Mouse (Mus musculus): ENCODE results near the gene Usp48. TPM values are rescaled to one million over a fixed set of nuclear protein-coding genes. Genes with fewer than 3 reads are reported as not detected.

Usp48 gene
- polyA plus RNA-seq, 1 experiment from 2014 or later = 70.3 TPM

DNA sequence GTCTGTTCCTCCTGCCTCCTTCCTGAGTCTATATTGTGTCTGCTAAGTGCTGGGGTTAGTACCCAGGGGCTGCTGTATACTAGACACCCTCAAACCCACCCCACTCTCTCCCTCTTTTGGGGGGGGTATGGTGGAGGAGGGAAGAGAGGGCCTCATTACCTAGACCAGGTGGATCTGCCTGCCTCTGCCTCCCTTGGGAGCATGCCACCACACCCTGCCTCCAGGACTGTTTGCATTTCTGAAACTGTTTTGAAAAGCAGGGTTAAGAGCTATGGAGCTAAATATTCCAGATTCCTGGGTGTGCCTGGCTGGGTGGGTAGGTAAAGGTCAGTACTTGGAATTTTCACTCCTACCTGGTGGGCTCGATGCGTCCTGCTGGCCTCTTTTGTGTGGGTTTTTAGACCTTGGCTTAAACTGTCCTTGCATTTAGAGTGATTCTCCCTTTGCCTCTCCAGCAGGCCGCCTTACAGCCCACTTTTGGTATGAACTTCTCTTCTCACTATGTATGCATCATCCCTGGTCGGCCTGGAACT, 3.6 kb downstream of the Usp48 start:
- DNase-seq (ENCODE audit: low spot score) (no peak), ATAC-seq (replicated peaks; ENCODE audit: low FRiP score) (no peak)
- Histone ChIP-seq H3K9me3 (ENCODE audit: control insufficient read depth, low read length) (no peaks in the 10 kb centered on the region), H3K36me3 (ENCODE audit: control insufficient read depth, insufficient read depth, low read length) (no peaks in the 10 kb centered on the region; the same call in 1 of the 2 replicates), H3K9ac (ENCODE audit: low read depth, low read length) (no peak overlapping the region), H3K4me2 (no peak overlapping the region), H3K4me3 (ENCODE audit: low read depth, low read length) (no peak overlapping the region), H3K27me3 (replicated peaks; ENCODE audit: control insufficient read depth, insufficient read depth, low read length) (no peaks in the 10 kb centered on the region), H3K4me1 (replicated peaks; ENCODE audit: control insufficient read depth, insufficient read depth, low read length) (peaks cover 55% of the 10 kb centered on the region), H3K27ac (ENCODE audit: low read depth, low read length) (no peak overlapping the region)
- 88% methylated on average over 4 of the region's 4 CpGs for WGBS

DNA sequence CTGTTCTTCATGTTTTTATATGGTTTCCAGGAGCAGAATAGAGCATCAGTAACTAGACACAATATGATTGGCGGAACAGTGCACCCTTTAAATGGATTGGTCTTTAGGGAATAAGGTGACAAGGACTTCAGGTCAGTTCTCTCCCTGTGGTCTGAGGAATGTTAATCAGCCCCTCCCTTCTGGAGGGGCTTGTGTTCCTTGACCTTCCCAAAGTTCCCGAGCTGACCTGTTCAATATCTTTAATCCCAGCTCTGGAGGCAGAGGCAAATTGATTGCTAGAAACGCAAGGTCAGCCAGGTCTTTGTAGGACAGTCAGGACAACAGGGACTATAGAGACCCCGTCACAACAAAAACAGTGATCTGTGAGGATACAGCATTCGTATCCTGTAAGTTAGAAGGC, 5.0 kb downstream of the Usp48 start:
- Histone ChIP-seq H3K27me3 (replicated peaks; ENCODE audit: control insufficient read depth, insufficient read depth, low read length) (no peaks in the 10 kb centered on the region), H3K9ac (ENCODE audit: low read depth, low read length) (no peak overlapping the region), H3K9me3 (ENCODE audit: control insufficient read depth, low read length) (no peaks in the 10 kb centered on the region), H3K4me3 (ENCODE audit: low read depth, low read length) (no peak overlapping the region), H3K4me2 (peak overlapping the region; percentile 44), H3K4me1 (replicated peaks; ENCODE audit: control insufficient read depth, insufficient read depth, low read length) (peaks cover 64% of the 10 kb centered on the region), H3K36me3 (ENCODE audit: control insufficient read depth, insufficient read depth, low read length) (no peaks in the 10 kb centered on the region; the same call in 1 of the 2 replicates), H3K27ac (ENCODE audit: low read depth, low read length) (no peak overlapping the region)
- DNase-seq (ENCODE audit: low spot score) (no peak), ATAC-seq (replicated peaks; ENCODE audit: low FRiP score) (no peak)
- WGBS = 82% methylated on average over 5 of the region's 5 CpGs

DNA sequence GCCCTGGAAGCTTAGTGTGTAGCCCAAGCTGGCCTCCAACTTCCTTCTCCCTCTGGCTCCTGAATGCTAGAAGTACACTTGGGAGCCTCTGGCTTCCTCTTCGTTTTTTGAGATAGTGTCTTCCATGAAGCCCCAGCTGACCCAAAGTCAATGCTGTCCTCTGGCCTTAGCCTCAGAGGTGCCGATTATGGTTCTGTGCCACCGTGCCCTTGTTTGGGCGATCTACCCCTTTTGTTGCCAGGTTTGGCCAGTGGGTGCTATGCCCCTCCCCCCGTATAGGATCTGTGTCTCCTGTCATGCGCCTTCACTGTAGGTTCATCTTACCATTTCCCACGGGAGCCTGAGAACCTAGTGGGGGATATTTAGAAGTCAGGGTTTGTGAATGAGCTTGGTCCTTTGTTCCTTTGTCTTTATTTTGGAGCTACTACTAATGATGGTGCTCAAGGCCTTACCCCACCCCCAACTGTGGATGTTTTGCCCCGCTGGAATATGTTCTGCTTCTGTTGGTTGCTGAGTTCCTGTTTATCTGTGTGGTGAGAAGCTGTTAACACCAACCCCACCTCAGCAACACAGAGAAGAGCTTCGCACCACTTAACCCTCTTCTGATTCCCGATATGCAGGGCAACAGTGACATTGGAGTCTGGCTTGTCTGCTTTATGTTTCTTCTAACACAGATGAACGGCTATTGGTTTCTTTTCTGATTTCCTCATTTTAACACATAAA, 10.1 kb downstream of the Usp48 start:
- H3K9ac ChIP-seq (ENCODE audit: low read depth, low read length) = no peak overlapping the region
- H3K4me3 ChIP-seq (ENCODE audit: low read depth, low read length) = no peak overlapping the region
- no peaks in the 10 kb centered on the region for H3K27me3 ChIP-seq (replicated peaks; ENCODE audit: control insufficient read depth, insufficient read depth, low read length)
- H3K9me3 ChIP-seq (ENCODE audit: control insufficient read depth, low read length) = no peaks in the 10 kb centered on the region
- H3K4me2 ChIP-seq = peak overlapping the region; percentile 45
- 56% methylated on average over 11 of the region's 11 CpGs for WGBS
- H3K4me1 ChIP-seq (replicated peaks; ENCODE audit: control insufficient read depth, insufficient read depth, low read length) = peaks cover 34% of the 10 kb centered on the region
- DNase-seq (ENCODE audit: low spot score) (no peak), ATAC-seq (replicated peaks; ENCODE audit: low FRiP score) (peak; percentile 57; the same call in 1 of the 2 replicates)
- H3K27ac ChIP-seq (ENCODE audit: low read depth, low read length) = peak overlapping the region; percentile 68
- peaks cover 22% of the 10 kb centered on the region for H3K36me3 ChIP-seq (ENCODE audit: control insufficient read depth, insufficient read depth, low read length)

DNA sequence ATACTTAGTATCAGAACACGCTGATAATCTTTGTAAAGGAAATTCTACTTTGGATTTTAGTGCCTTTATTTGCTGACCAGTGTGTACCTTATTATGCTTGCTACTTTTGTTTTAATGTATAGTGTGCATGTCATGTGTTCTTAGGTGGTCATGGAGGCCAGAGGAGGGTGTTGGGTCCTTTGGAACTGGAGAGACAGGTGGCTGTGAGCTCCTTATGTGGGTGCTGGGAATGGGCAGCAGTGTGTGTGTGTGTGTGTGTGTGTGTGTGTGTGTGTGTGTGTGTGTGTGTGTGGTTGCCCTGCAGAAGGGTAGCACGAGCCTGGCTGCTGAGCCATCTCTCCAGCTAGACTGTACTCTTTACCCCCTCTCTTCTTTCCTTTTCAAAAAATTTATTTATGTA, 13.5 kb downstream of the Usp48 start:
- WGBS = 94% methylated on average over 2 of the region's 2 CpGs
- Histone ChIP-seq H3K9ac (ENCODE audit: low read depth, low read length) (no peak overlapping the region), H3K4me2 (no peak overlapping the region), H3K4me3 (ENCODE audit: low read depth, low read length) (no peak overlapping the region), H3K36me3 (ENCODE audit: control insufficient read depth, insufficient read depth, low read length) (peaks cover 44% of the 10 kb centered on the region), H3K9me3 (ENCODE audit: control insufficient read depth, low read length) (no peaks in the 10 kb centered on the region), H3K4me1 (replicated peaks; ENCODE audit: control insufficient read depth, insufficient read depth, low read length) (peaks cover 16% of the 10 kb centered on the region), H3K27me3 (replicated peaks; ENCODE audit: control insufficient read depth, insufficient read depth, low read length) (no peaks in the 10 kb centered on the region), H3K27ac (ENCODE audit: low read depth, low read length) (no peak overlapping the region)
- ATAC-seq (replicated peaks; ENCODE audit: low FRiP score) (no peak), DNase-seq (ENCODE audit: low spot score) (no peak)

DNA sequence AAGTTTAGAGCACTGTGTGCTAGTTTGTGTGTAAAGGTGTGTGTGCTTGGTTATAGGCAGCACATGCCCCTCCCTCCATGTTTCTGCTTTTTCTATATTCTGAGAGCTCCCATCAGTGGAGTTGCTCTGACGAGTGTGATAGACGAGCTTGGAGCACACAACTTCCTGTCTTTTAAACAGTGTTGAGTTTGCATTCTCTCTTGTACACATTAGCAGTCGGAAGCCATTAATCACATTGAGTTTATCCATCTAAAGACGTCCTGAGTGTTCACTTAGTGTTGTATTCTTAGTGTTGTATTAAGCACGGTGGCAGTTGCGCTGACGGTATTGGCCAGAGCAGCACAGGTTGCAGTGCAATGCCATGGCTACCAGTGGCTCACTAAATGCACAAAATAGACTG, 15.7 kb downstream of the Usp48 start:
- Histone ChIP-seq H3K4me1 (replicated peaks; ENCODE audit: control insufficient read depth, insufficient read depth, low read length) (peaks cover 3% of the 10 kb centered on the region; the same call in 1 of the 2 replicates), H3K36me3 (ENCODE audit: control insufficient read depth, insufficient read depth, low read length) (peaks cover 59% of the 10 kb centered on the region), H3K27me3 (replicated peaks; ENCODE audit: control insufficient read depth, insufficient read depth, low read length) (no peaks in the 10 kb centered on the region), H3K9me3 (ENCODE audit: control insufficient read depth, low read length) (no peaks in the 10 kb centered on the region), H3K4me3 (ENCODE audit: low read depth, low read length) (no peak overlapping the region), H3K27ac (ENCODE audit: low read depth, low read length) (no peak overlapping the region; the same call in 1 of the 2 replicates), H3K4me2 (no peak overlapping the region), H3K9ac (ENCODE audit: low read depth, low read length) (no peak overlapping the region)
- DNase-seq (ENCODE audit: low spot score) (no peak), ATAC-seq (replicated peaks; ENCODE audit: low FRiP score) (no peak)
- 57% methylated on average over 7 of the region's 7 CpGs for WGBS

DNA sequence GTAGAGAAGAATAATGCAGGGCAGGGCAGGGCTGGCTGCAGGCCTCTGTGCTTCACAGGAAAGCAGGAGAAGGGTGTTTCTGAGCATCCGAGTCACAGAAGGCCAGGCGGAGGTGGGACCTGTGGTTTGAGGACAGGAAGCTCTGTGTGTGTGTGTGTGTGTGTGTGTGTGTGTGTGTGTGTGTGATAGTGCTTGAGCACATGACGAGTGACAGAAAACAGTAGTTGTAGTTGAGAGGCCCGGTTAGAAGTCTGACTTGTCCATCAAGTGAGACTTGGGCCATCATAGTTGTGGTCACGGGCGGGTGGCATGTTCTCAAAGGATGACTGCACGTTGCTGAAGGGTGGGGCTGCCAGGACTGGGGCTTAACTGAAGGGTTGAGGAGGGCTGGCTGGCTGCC, 16.1 kb downstream of the Usp48 start:
- Histone ChIP-seq H3K4me1 (replicated peaks; ENCODE audit: control insufficient read depth, insufficient read depth, low read length) (peaks cover 3% of the 10 kb centered on the region; the same call in 1 of the 2 replicates), H3K9me3 (ENCODE audit: control insufficient read depth, low read length) (no peaks in the 10 kb centered on the region), H3K27ac (ENCODE audit: low read depth, low read length) (peak overlapping the region; percentile 9; the same call in 1 of the 2 replicates), H3K4me2 (no peak overlapping the region), H3K36me3 (ENCODE audit: control insufficient read depth, insufficient read depth, low read length) (peaks cover 57% of the 10 kb centered on the region), H3K4me3 (ENCODE audit: low read depth, low read length) (no peak overlapping the region), H3K27me3 (replicated peaks; ENCODE audit: control insufficient read depth, insufficient read depth, low read length) (no peaks in the 10 kb centered on the region), H3K9ac (ENCODE audit: low read depth, low read length) (no peak overlapping the region)
- ATAC-seq (replicated peaks; ENCODE audit: low FRiP score) = peak; percentile 66
- no peak for DNase-seq (ENCODE audit: low spot score)
- WGBS = 42% methylated on average over 7 of the region's 7 CpGs

DNA sequence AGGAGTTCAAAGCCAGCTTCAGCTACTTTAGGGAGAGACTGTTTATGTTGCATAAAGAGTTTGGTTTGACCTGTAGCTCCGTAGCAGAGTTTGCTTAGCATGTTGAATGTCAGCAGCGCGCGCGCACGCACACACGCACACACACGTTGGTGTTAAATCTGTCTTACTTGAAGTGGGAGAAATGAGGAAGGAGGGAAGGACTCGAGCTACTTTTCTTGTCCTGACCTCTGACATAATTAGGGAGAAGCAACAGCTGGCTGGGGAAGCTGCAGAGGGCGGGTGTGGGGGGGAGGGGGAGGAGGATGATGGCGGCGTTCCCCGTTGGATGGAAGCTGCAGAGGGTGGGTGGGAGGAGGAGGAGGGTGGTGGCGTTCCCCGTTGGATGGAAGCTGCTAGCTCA, 16.7 kb downstream of the Usp48 start:
- H3K9me3 ChIP-seq (ENCODE audit: control insufficient read depth, low read length) = no peaks in the 10 kb centered on the region
- H3K27ac ChIP-seq (ENCODE audit: low read depth, low read length) = peak overlapping the region; percentile 9; the same call in 1 of the 2 replicates
- ATAC-seq (replicated peaks; ENCODE audit: low FRiP score) = no peak
- H3K4me2 ChIP-seq = peak overlapping the region; percentile 22; the same call in 1 of the 2 replicates
- 56% methylated on average over 15 of the region's 15 CpGs for WGBS
- no peak overlapping the region for H3K4me3 ChIP-seq (ENCODE audit: low read depth, low read length)
- no peak overlapping the region for H3K9ac ChIP-seq (ENCODE audit: low read depth, low read length)
- peaks cover 59% of the 10 kb centered on the region for H3K36me3 ChIP-seq (ENCODE audit: control insufficient read depth, insufficient read depth, low read length)
- no peaks in the 10 kb centered on the region for H3K27me3 ChIP-seq (replicated peaks; ENCODE audit: control insufficient read depth, insufficient read depth, low read length)
- DNase-seq (ENCODE audit: low spot score) = no peak
- peaks cover 3% of the 10 kb centered on the region; the same call in 1 of the 2 replicates for H3K4me1 ChIP-seq (replicated peaks; ENCODE audit: control insufficient read depth, insufficient read depth, low read length)

DNA sequence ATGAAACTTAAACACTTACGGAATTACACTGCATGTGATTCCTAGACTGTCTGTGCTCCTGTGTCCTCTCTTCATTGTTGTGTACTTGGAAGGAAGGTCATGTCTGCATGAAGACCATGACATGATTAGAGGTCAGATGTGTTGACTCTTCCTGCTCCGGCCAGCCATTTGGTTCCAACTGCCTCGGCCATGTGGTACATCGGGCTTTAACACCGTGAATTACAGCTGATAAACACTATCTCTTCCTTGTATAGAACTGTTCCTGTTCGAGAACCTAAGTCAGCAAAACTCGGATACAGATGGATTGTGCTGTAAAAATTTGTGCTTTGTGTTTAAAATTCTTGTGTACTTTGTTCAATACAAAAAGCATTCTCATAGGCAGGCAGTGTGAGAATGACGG, 29.3 kb downstream of the Usp48 start:
- H3K9me3 ChIP-seq (ENCODE audit: control insufficient read depth, low read length) = no peaks in the 10 kb centered on the region
- no peak overlapping the region for H3K4me2 ChIP-seq
- ATAC-seq (replicated peaks; ENCODE audit: low FRiP score) (no peak), DNase-seq (ENCODE audit: low spot score) (no peak)
- H3K27ac ChIP-seq (ENCODE audit: low read depth, low read length) = no peak overlapping the region
- H3K4me1 ChIP-seq (replicated peaks; ENCODE audit: control insufficient read depth, insufficient read depth, low read length) = no peaks in the 10 kb centered on the region
- peaks cover 37% of the 10 kb centered on the region for H3K36me3 ChIP-seq (ENCODE audit: control insufficient read depth, insufficient read depth, low read length)
- no peak overlapping the region for H3K4me3 ChIP-seq (ENCODE audit: low read depth, low read length)
- no peak overlapping the region for H3K9ac ChIP-seq (ENCODE audit: low read depth, low read length)
- 88% methylated on average over 8 of the region's 8 CpGs for WGBS
- no peaks in the 10 kb centered on the region for H3K27me3 ChIP-seq (replicated peaks; ENCODE audit: control insufficient read depth, insufficient read depth, low read length)
